Mouse (Mus musculus): ENCODE results near the gene Mpp1. TPM values are rescaled to one million over a fixed set of nuclear protein-coding genes. Genes with fewer than 3 reads are reported as not detected.

Gene Mpp1
- polyA plus RNA-seq, 1 experiment: 76.2 TPM

GRCm38 (mm10) chrX:75083982-75084773 lies 46.6 kb downstream of the Mpp1 start:
- no peak for DNase-seq (ENCODE audit: low spot score)

- DNase-seq (ENCODE audit: low spot score): no peak
Observed at GRCm38 (mm10) chrX:75082351-75082750, 48.5 kb downstream of the Mpp1 start.

Other genes starting within 250 kb of the Mpp1 start
- gene Gab3, start 45.6 kb downstream of the Mpp1 start, polyA plus RNA-seq (2012; rRNA removed): 1.3 and 1.7 TPM in 2 replicates
- 26.4 and 28.9 TPM in 2 replicates for gene Dkc1, start 35.2 kb downstream of the Mpp1 start, polyA plus RNA-seq (2012; rRNA removed)
- 0.34 TPM in 1 of 2 replicates, not detected in the other for gene Smim9, start 32.8 kb upstream of the Mpp1 start, polyA plus RNA-seq (2012; rRNA removed)